Mouse (Mus musculus) liver, embryonic 14.5 days (tissue): ENCODE data around the gene Eef1akmt2.

ENCODE experiments used
- CTCF ChIP-seq: IDR thresholded peaks from 2 replicates; pipeline ENCODE4 v1.5.1; 2016; ENCODE audit warnings: antibody characterized with exemption, low read depth, control low read depth
- EP300 ChIP-seq: IDR thresholded peaks from 2 replicates; pipeline ENCODE4 v1.6.1; 2016; ENCODE audit warnings: antibody characterized with exemption, low read depth

DNA sequence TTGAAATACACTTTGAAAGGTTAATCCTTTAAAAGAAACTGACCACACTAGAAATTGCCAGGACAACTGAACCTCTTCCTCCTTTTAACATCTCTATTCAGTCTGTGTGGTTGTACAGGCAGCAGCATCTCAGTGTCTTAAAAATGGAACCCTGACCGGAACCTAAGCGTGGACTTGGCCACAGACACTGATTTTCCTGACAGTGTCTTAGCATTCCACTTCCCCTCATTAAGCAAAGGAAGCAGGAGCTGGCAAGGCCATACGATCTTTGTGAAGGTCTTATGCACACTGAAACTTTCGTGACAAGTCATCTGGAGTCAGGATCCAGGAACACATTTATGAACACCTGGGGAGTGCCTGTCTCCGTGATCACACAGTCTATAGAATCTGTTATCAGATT lies 68.4 kb downstream of the Eef1akmt2 start:
- TF ChIP-seq CTCF (no peak), EP300 (no peak)
